Mouse (Mus musculus): ENCODE measurements around the gene Lrr1. TPM values are rescaled to one million over a fixed set of nuclear protein-coding genes. Genes with fewer than 3 reads are reported as not detected.
"Not testable (repeated sequence)": the region's sequence is repeated elsewhere in the genome, so short reads cannot be mapped to it uniquely, and the experiment has no call there.

Gene Lrr1
- polyA plus RNA-seq, 1 experiment = 0.15 TPM

GRCm38 (mm10) chr12:69156436-69156835, 12.2 kb upstream of the Lrr1 start:
- WGBS = 67% methylated on average over 4 of the region's 4 CpGs
- no peak overlapping the region for H3K4me3 ChIP-seq (replicated peaks; ENCODE audit: insufficient read depth, low read depth, low read length)
- H3K4me1 ChIP-seq (ENCODE audit: control insufficient read depth, insufficient read depth, low read length) = no peaks in the 10 kb centered on the region
- no peak overlapping the region for H3K27ac ChIP-seq (ENCODE audit: insufficient read depth, low read length)
- TF ChIP-seq CTCF (IDR thresholded peaks at IDR 0.05; ENCODE audit: borderline replicate concordance, insufficient read depth, low read depth, low read length) = no peak
- TF ChIP-seq POLR2A (IDR thresholded peaks at IDR 0.05; ENCODE audit: borderline replicate concordance, insufficient read depth, low read length) = no peak
- DNase-seq = no peak
- no peaks in the 10 kb centered on the region for H3K27me3 ChIP-seq (ENCODE audit: control insufficient read depth, insufficient read depth, low read length)

- Histone ChIP-seq H3K27ac (ENCODE audit: insufficient read depth, low read length) (no peak overlapping the region), H3K4me3 (replicated peaks; ENCODE audit: insufficient read depth, low read depth, low read length) (no peak overlapping the region), H3K4me1 (ENCODE audit: control insufficient read depth, insufficient read depth, low read length) (no peaks in the 10 kb centered on the region), H3K27me3 (ENCODE audit: control insufficient read depth, insufficient read depth, low read length) (no peaks in the 10 kb centered on the region)
- 99% methylated on average over 2 of the region's 2 CpGs for WGBS
- no peak for TF ChIP-seq POLR2A (IDR thresholded peaks at IDR 0.05; ENCODE audit: borderline replicate concordance, insufficient read depth, low read length)
- TF ChIP-seq CTCF (IDR thresholded peaks at IDR 0.05; ENCODE audit: borderline replicate concordance, insufficient read depth, low read depth, low read length) = no peak
- no peak for DNase-seq
These were observed 11.5 kb upstream of the Lrr1 start for GRCm38 (mm10) chr12:69157107-69157506.

- no peaks in the 10 kb centered on the region for H3K4me1 ChIP-seq (ENCODE audit: control insufficient read depth, insufficient read depth, low read length)
- WGBS = 0% methylated on average over 19 of the region's 19 CpGs
- no peaks in the 10 kb centered on the region for H3K27me3 ChIP-seq (ENCODE audit: control insufficient read depth, insufficient read depth, low read length)
- peak overlapping the region; percentile 74 for H3K27ac ChIP-seq (ENCODE audit: insufficient read depth, low read length)
- DNase-seq = no peak
- peak overlapping the region; percentile 79 for H3K4me3 ChIP-seq (replicated peaks; ENCODE audit: insufficient read depth, low read depth, low read length)
- no peak for TF ChIP-seq POLR2A (IDR thresholded peaks at IDR 0.05; ENCODE audit: borderline replicate concordance, insufficient read depth, low read length)
- no peak for TF ChIP-seq CTCF (IDR thresholded peaks at IDR 0.05; ENCODE audit: borderline replicate concordance, insufficient read depth, low read depth, low read length)
These were observed 10.2 kb upstream of the Lrr1 start for GRCm38 (mm10) chr12:69158366-69158764.

GRCm38 (mm10) chr12:69158765-69159577, 9.6 kb upstream of the Lrr1 start, which contains the start of gene Rps29:
Gene Rps29, minus strand, starts transcription at chr12:69159186.
- under 1% methylated on average over 59 of the region's 68 CpGs for WGBS
- peak; percentile 82; the same call in 1 of the 2 replicates for TF ChIP-seq POLR2A (IDR thresholded peaks at IDR 0.05; ENCODE audit: borderline replicate concordance, insufficient read depth, low read length)
- peak; percentile 98 to 99 for DNase-seq
- H3K4me3 ChIP-seq (replicated peaks; ENCODE audit: insufficient read depth, low read depth, low read length) = peak within 1 kb of the TSS; percentile 79
- peak within 1 kb of the TSS; percentile 74 for H3K27ac ChIP-seq (ENCODE audit: insufficient read depth, low read length)
- H3K4me1 ChIP-seq (ENCODE audit: control insufficient read depth, insufficient read depth, low read length); H3K27me3 ChIP-seq (ENCODE audit: control insufficient read depth, insufficient read depth, low read length): not testable (repeated sequence)

- TF ChIP-seq POLR2A (IDR thresholded peaks at IDR 0.05; ENCODE audit: borderline replicate concordance, insufficient read depth, low read length) (no peak), CTCF (IDR thresholded peaks at IDR 0.05; ENCODE audit: borderline replicate concordance, insufficient read depth, low read depth, low read length) (0 out of 2 replicates have a peak, but pooled peaks have one; percentile 22)
- Histone ChIP-seq H3K4me1 (ENCODE audit: control insufficient read depth, insufficient read depth, low read length) (no peaks in the 10 kb centered on the region), H3K4me3 (replicated peaks; ENCODE audit: insufficient read depth, low read depth, low read length) (peak overlapping the region; percentile 15), H3K27me3 (ENCODE audit: control insufficient read depth, insufficient read depth, low read length) (no peaks in the 10 kb centered on the region), H3K27ac (ENCODE audit: insufficient read depth, low read length) (no peak overlapping the region)
- WGBS = 3% methylated on average over 9 of the region's 9 CpGs
- peak; percentile 44 to 52 for DNase-seq
These were observed 9.1 kb upstream of the Lrr1 start for GRCm38 (mm10) chr12:69159578-69159940.

- H3K27me3 ChIP-seq (ENCODE audit: control insufficient read depth, insufficient read depth, low read length); H3K27ac ChIP-seq (ENCODE audit: insufficient read depth, low read length): not testable (repeated sequence)
- WGBS = 62% methylated on average over 2 of the region's 2 CpGs
These were observed 7.9 kb upstream of the Lrr1 start for GRCm38 (mm10) chr12:69160677-69161076.

GRCm38 (mm10) chr12:69163586-69163985, 5.0 kb upstream of the Lrr1 start:
- WGBS = 83% methylated on average over 4 of the region's 4 CpGs
- not testable (repeated sequence) for H3K4me3 ChIP-seq (replicated peaks; ENCODE audit: insufficient read depth, low read depth, low read length); H3K27ac ChIP-seq (ENCODE audit: insufficient read depth, low read length); H3K4me1 ChIP-seq (ENCODE audit: control insufficient read depth, insufficient read depth, low read length); H3K27me3 ChIP-seq (ENCODE audit: control insufficient read depth, insufficient read depth, low read length); DNase-seq

More at GRCm38 (mm10) chr12:69160677-69161076, 7.9 kb upstream of the Lrr1 start:
- DNase-seq; H3K4me1 ChIP-seq (ENCODE audit: control insufficient read depth, insufficient read depth, low read length); H3K4me3 ChIP-seq (replicated peaks; ENCODE audit: insufficient read depth, low read depth, low read length): not testable (repeated sequence)

- Histone ChIP-seq H3K4me3 (replicated peaks; ENCODE audit: insufficient read depth, low read depth, low read length) (no peak overlapping the region), H3K4me1 (ENCODE audit: control insufficient read depth, insufficient read depth, low read length) (no peaks in the 10 kb centered on the region), H3K27ac (ENCODE audit: insufficient read depth, low read length) (no peak overlapping the region), H3K27me3 (ENCODE audit: control insufficient read depth, insufficient read depth, low read length) (no peaks in the 10 kb centered on the region)
- TF ChIP-seq CTCF (IDR thresholded peaks at IDR 0.05; ENCODE audit: borderline replicate concordance, insufficient read depth, low read depth, low read length) = no peak
- no peak for TF ChIP-seq POLR2A (IDR thresholded peaks at IDR 0.05; ENCODE audit: borderline replicate concordance, insufficient read depth, low read length)
- WGBS = 53% methylated on average over 3 of the region's 3 CpGs
- DNase-seq = no peak
These were observed 3.7 kb upstream of the Lrr1 start for GRCm38 (mm10) chr12:69164904-69165303.

- DNase-seq; H3K27me3 ChIP-seq (ENCODE audit: control insufficient read depth, insufficient read depth, low read length); H3K27ac ChIP-seq (ENCODE audit: insufficient read depth, low read length); H3K4me1 ChIP-seq (ENCODE audit: control insufficient read depth, insufficient read depth, low read length); H3K4me3 ChIP-seq (replicated peaks; ENCODE audit: insufficient read depth, low read depth, low read length): not testable (repeated sequence)
- WGBS = 56% methylated on average over 8 of the region's 8 CpGs
These were observed 1.6 kb upstream of the Lrr1 start for GRCm38 (mm10) chr12:69166861-69167581.
